Mouse (Mus musculus) lung, embryonic 16.5 days (tissue): ENCODE results near the gene Cks1b. TPM values are rescaled to one million over a fixed set of nuclear protein-coding genes. Genes with fewer than 3 reads are reported as not detected.

Experiments
- ATAC-seq: fragments of 200-750 bp; cut with Nextera tagmentation; 2 replicates; pipeline ENCODE4 v1.8.0; 2017; ENCODE audit warnings: low read depth, mild to moderate bottlenecking, moderate library complexity
- H3K27ac ChIP-seq: fragments of 300-500 bp; sonication (generic); 2 replicates; pipeline ENCODE4 v1.5.1; 2014; ENCODE audit warnings: mild to moderate bottlenecking, control low read depth, low read length
- H3K27me3 ChIP-seq: fragments of 300-500 bp; sonication (generic); 2 replicates; pipeline ENCODE4 v1.6.1; 2014; ENCODE audit warnings: low read depth, low read length, mixed read lengths; ENCODE audit not compliant: control insufficient read depth, insufficient read depth
- H3K36me3 ChIP-seq: fragments of 300-500 bp; sonication (generic); 2 replicates; pipeline ENCODE4 v1.6.1; 2014; ENCODE audit warnings: low read length; ENCODE audit not compliant: control insufficient read depth, insufficient read depth
- H3K4me1 ChIP-seq: fragments of 300-500 bp; sonication (generic); replicated peaks from 2 replicates; pipeline ENCODE4 v1.6.1; 2014; ENCODE audit warnings: low read length, mixed read lengths; ENCODE audit not compliant: control insufficient read depth, insufficient read depth
- H3K4me2 ChIP-seq: fragments of 300-500 bp; sonication (generic); 2 replicates; pipeline ENCODE4 v1.6.1; 2014; ENCODE audit warnings: low read depth, low read length, control low read depth
- H3K4me3 ChIP-seq: fragments of 300-500 bp; sonication (generic); 2 replicates; pipeline ENCODE4 v1.5.1; 2014; ENCODE audit warnings: mild to moderate bottlenecking, low read length, control low read depth
- H3K9ac ChIP-seq: fragments of 300-500 bp; sonication (generic); 2 replicates; pipeline ENCODE4 v1.6.1; 2014; ENCODE audit warnings: low read length, control low read depth
- H3K9me3 ChIP-seq: fragments of 300-500 bp; sonication (generic); 2 replicates; pipeline ENCODE4 v1.6.1; 2016; ENCODE audit warnings: low read length; ENCODE audit not compliant: control insufficient read depth
- WGBS: fragments of 180-500 bp; shearing (Covaris S2); extraction: QIAGEN DNeasy Blood & Tissue Kit; methylation state at CpG from one replicate; pipeline ENCODE4 v1.1.7; 2014; 5-methylcytosine and 5-hydroxymethylcytosine counted together
- polyA plus RNA-seq: library from polyadenylated mRNA; unstranded; fragments of >200 nt; fragmentation: Nextera tagmentation; extraction: Ambion mirVana; gene quantifications from 2 replicates; pipeline ENCODE4 v1.2.1, GENCODE M21; 2015

Gene Cks1b
- polyA plus RNA-seq, 1 experiment from 2014 or later: 518 TPM

GRCm38 (mm10) chr3:89380291-89380690, 37.9 kb downstream of the Cks1b start:
- no peaks in the 10 kb centered on the region for H3K9me3 ChIP-seq
- no peaks in the 10 kb centered on the region for H3K27me3 ChIP-seq
- ATAC-seq: no peak
- no peak overlapping the region for H3K9ac ChIP-seq
- H3K4me1 ChIP-seq: peaks cover 28% of the 10 kb centered on the region
- peaks cover 13% of the 10 kb centered on the region for H3K36me3 ChIP-seq
- H3K4me3 ChIP-seq: no peak overlapping the region
- H3K27ac ChIP-seq: no peak overlapping the region
- no peak overlapping the region for H3K4me2 ChIP-seq
- 91% methylated on average over 14 of the region's 14 CpGs for WGBS

- no peak for ATAC-seq
- H3K9me3 ChIP-seq: no peaks in the 10 kb centered on the region
- H3K4me2 ChIP-seq: peak overlapping the region; percentile 82; the same call in 1 of the 2 replicates
- no peak overlapping the region; the same call in 1 of the 2 replicates for H3K9ac ChIP-seq
- no peaks in the 10 kb centered on the region for H3K27me3 ChIP-seq
- H3K4me3 ChIP-seq: no peak overlapping the region
- peaks cover 13% of the 10 kb centered on the region for H3K36me3 ChIP-seq
- no peak overlapping the region for H3K27ac ChIP-seq
- WGBS: 84% methylated on average over 31 of the region's 31 CpGs
- H3K4me1 ChIP-seq: peaks cover 21% of the 10 kb centered on the region
Measured at GRCm38 (mm10) chr3:89379388-89380131, 38.6 kb downstream of the Cks1b start.

- Histone ChIP-seq H3K4me3 (peak overlapping the region; percentile 64), H3K27me3 (no peaks in the 10 kb centered on the region), H3K36me3 (peaks cover 13% of the 10 kb centered on the region), H3K9me3 (no peaks in the 10 kb centered on the region), H3K4me2 (peak overlapping the region; percentile 82), H3K9ac (peak overlapping the region; percentile 78), H3K27ac (peak overlapping the region; percentile 41), H3K4me1 (peaks cover 17% of the 10 kb centered on the region)
- 1% methylated on average over 25 of the region's 29 CpGs for WGBS
- peak; percentile 95 for ATAC-seq
Measured at GRCm38 (mm10) chr3:89378394-89379067, 39.7 kb downstream of the Cks1b start.

- H3K4me2 ChIP-seq: peak overlapping the region; percentile 82; the same call in 1 of the 2 replicates
- WGBS: 61% methylated on average over 4 of the region's 4 CpGs
- peak overlapping the region; percentile 41; the same call in 1 of the 2 replicates for H3K27ac ChIP-seq
Measured at GRCm38 (mm10) chr3:89377831-89378230, 40.4 kb downstream of the Cks1b start.

GRCm38 (mm10) chr3:89373581-89374231, 44.5 kb downstream of the Cks1b start:
- H3K27ac ChIP-seq: no peak overlapping the region
- no peaks in the 10 kb centered on the region for H3K27me3 ChIP-seq
- no peak overlapping the region for H3K4me2 ChIP-seq
- no peaks in the 10 kb centered on the region for H3K9me3 ChIP-seq
- H3K9ac ChIP-seq: no peak overlapping the region
- no peak overlapping the region for H3K4me3 ChIP-seq
- 25% methylated on average over 5 of the region's 5 CpGs for WGBS
- ATAC-seq: no peak
- H3K4me1 ChIP-seq: peaks cover 11% of the 10 kb centered on the region
- H3K36me3 ChIP-seq: no peaks in the 10 kb centered on the region

More at GRCm38 (mm10) chr3:89377831-89378230, 40.4 kb downstream of the Cks1b start:
- ATAC-seq: 0 out of 2 replicates have a peak, but pooled peaks have one; percentile 4
- Histone ChIP-seq H3K9me3 (no peaks in the 10 kb centered on the region), H3K9ac (peak overlapping the region; percentile 78), H3K36me3 (peaks cover 13% of the 10 kb centered on the region), H3K4me3 (peak overlapping the region; percentile 64; the same call in 1 of the 2 replicates), H3K27me3 (no peaks in the 10 kb centered on the region), H3K4me1 (peaks cover 17% of the 10 kb centered on the region)

- H3K36me3 ChIP-seq: no peaks in the 10 kb centered on the region
- ATAC-seq: no peak
- WGBS: 56% methylated on average over 11 of the region's 11 CpGs
- no peak overlapping the region for H3K9ac ChIP-seq
- H3K27ac ChIP-seq: no peak overlapping the region
- H3K4me3 ChIP-seq: no peak overlapping the region
- H3K27me3 ChIP-seq: no peaks in the 10 kb centered on the region
- H3K4me1 ChIP-seq: no peaks in the 10 kb centered on the region
- H3K9me3 ChIP-seq: no peaks in the 10 kb centered on the region
- no peak overlapping the region for H3K4me2 ChIP-seq
Measured at GRCm38 (mm10) chr3:89367338-89367737, 50.8 kb downstream of the Cks1b start.

GRCm38 (mm10) chr3:89365486-89366414, 52.4 kb downstream of the Cks1b start:
- H3K4me1 ChIP-seq: no peaks in the 10 kb centered on the region
- no peaks in the 10 kb centered on the region for H3K36me3 ChIP-seq
- 59% methylated on average over 20 of the region's 20 CpGs for WGBS
- H3K4me2 ChIP-seq: no peak overlapping the region
- no peak overlapping the region for H3K9ac ChIP-seq
- H3K9me3 ChIP-seq: no peaks in the 10 kb centered on the region
- H3K4me3 ChIP-seq: no peak overlapping the region
- H3K27ac ChIP-seq: no peak overlapping the region
- no peaks in the 10 kb centered on the region for H3K27me3 ChIP-seq
- ATAC-seq: no peak
